Comparison of ENCODE assay signal across 8 mouse cellular contexts in the genomic region with DNA sequence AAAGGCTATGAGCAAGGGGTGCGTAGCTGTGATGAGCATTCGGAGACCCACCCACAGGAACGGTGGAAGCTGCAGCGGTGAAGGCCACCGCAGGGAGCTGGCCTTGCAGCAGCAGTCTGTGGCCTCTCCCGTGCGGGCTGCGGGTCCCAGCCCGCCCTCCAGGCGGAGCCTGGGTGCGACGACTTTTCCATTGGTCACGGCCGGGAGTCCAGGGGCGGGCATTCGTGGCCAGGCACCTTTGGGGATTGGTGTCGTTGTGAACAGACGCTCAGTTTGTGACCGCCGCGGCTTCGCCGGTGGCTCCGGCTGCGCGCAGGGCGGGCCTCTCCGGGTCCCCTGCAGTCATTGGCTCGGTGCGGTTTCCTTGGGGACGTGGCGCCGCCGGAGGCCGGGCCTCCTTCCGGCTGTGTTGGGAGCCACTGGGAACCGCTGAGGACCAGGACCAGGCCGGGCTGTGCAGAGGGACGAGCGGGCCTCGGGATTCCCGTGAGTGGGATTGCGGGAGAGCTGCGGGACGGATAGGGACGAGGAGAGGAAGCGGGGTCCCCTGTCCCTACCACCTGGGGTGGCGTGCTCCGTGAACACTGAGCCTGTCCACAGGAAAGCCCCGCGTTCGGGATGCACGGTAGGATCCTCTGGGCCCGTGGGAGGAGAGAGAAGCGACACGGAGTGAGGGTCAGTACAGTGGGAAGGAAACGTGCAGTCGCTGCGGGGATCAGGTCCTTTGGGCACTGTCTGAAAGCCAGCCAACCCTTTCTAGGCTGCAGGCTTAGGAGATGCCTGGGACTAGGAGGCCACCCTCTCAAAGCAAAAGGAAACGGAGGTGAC. TPM values are rescaled to one million over a fixed set of nuclear protein-coding genes. Genes with fewer than 3 reads are reported as not detected.
A peak's percentile ranks its signal among the peaks of the same experiment; 100 is the strongest.
DNase-seq lines count a peak whose midpoint lies in the region; ATAC-seq lines count a peak whose summit lies in the region.

A gene (plus strand): TSS at position 254 of the 828 bp plus-strand sequence.

- DNase-seq in CD4-positive, CD25-positive, alpha-beta regulatory T cell, adult 2 months (ENCODE audit: low read depth, low spot score): peak; percentile 94
- peak; percentile 83 for DNase-seq in fibroblast of lung, adult 2 months (ENCODE audit: low read depth)
- peak; percentile 98 for DNase-seq in kidney, postnatal 14 days
- peak; percentile 96 for DNase-seq in liver, embryonic 13.5 days
- peak; percentile 93 for DNase-seq in neural tube, embryonic 10.5 days (ENCODE audit: extremely low spot score, low spot score)

- H3K9me3 ChIP-seq in heart, embryonic 14.5 days (ENCODE audit: control insufficient read depth, low read length): no peaks in the 10 kb centered on the region
- no peaks in the 10 kb centered on the region for H3K9me3 ChIP-seq in liver, embryonic 13.5 days (replicated peaks)
- H3K9me3 ChIP-seq in stomach, embryonic 16.5 days (replicated peaks; ENCODE audit: control insufficient read depth, low read length): no peaks in the 10 kb centered on the region

- ATAC-seq in heart, embryonic 14.5 days (ENCODE audit: insufficient number of reproducible peaks, insufficient read depth, low FRiP score, low read depth): peak; percentile 99
- peak; percentile 99 for ATAC-seq in liver, embryonic 13.5 days (ENCODE audit: low read depth)
- ATAC-seq in stomach, embryonic 16.5 days (ENCODE audit: insufficient read depth, low FRiP score): peak; percentile 100

- peak within 1 kb of the TSS; percentile 77 for H3K4me3 ChIP-seq in brown adipose tissue, adult 24 weeks (ENCODE audit: insufficient read depth, low read depth, low read length)
- peak within 1 kb of the TSS; percentile 67 to 77 for H3K4me3 ChIP-seq in heart, embryonic 14.5 days (ENCODE audit: control insufficient read depth in 1 of 2, insufficient read depth in 1 of 2, low read depth in 1 of 2, low read length in 2 of 2)
- peak within 1 kb of the TSS; percentile 86 for H3K4me3 ChIP-seq in liver, embryonic 13.5 days (replicated peaks)
- peak within 1 kb of the TSS; percentile 83 for H3K4me3 ChIP-seq in stomach, embryonic 16.5 days (replicated peaks; ENCODE audit: low read length)

- peak within 1 kb of the TSS; percentile 87 for H3K9ac ChIP-seq in heart, embryonic 14.5 days (ENCODE audit: low read length)
- H3K9ac ChIP-seq in liver, embryonic 13.5 days: peak within 1 kb of the TSS; percentile 83
- H3K9ac ChIP-seq in stomach, embryonic 16.5 days (ENCODE audit: low read length): peak within 1 kb of the TSS; percentile 87

- H3K4me1 ChIP-seq in brown adipose tissue, adult 24 weeks (ENCODE audit: control insufficient read depth, insufficient read depth, insufficient read length, low read length): no peaks in the 10 kb centered on the region
- H3K4me1 ChIP-seq in heart, embryonic 14.5 days (ENCODE audit: control insufficient read depth in 2 of 2, insufficient read depth in 2 of 2, low read length in 2 of 2): peaks cover 0 to 7% of the 10 kb centered on the region in 2 experiments; a peak in 1 of 4 replicates
- peaks cover 14% of the 10 kb centered on the region for H3K4me1 ChIP-seq in liver, embryonic 13.5 days (replicated peaks)
- no peaks in the 10 kb centered on the region for H3K4me1 ChIP-seq in stomach, embryonic 16.5 days (ENCODE audit: control insufficient read depth, insufficient read depth, low read length)

- H3K27me3 ChIP-seq in heart, embryonic 14.5 days (ENCODE audit: control insufficient read depth, insufficient read depth, low read length): no peaks in the 10 kb centered on the region
- no peaks in the 10 kb centered on the region for H3K27me3 ChIP-seq in liver, embryonic 13.5 days
- H3K27me3 ChIP-seq in stomach, embryonic 16.5 days (ENCODE audit: control insufficient read depth, insufficient read depth, low read length): no peaks in the 10 kb centered on the region

- under 1% methylated on average over 60 of the region's 60 CpGs for WGBS in heart, embryonic 14.5 days
- WGBS in liver, embryonic 13.5 days (ENCODE audit: insufficient replicate concordance): under 1% methylated on average over 60 of the region's 60 CpGs
- WGBS in stomach, embryonic 16.5 days: under 1% methylated on average over 60 of the region's 60 CpGs

- 0 out of 2 replicates have a peak within 1 kb of the TSS, but pooled peaks have one; percentile 23 for H3K27ac ChIP-seq in brown adipose tissue, adult 24 weeks (replicated peaks; ENCODE audit: low read depth, low read length)
- H3K27ac ChIP-seq in heart, embryonic 14.5 days (replicated peaks in 1 of 2; ENCODE audit: control insufficient read depth in 1 of 2, insufficient read depth in 1 of 2, low read depth in 2 of 2, low read length in 2 of 2): peak within 1 kb of the TSS; percentile 20 to 36; a peak in 3 of 4 replicates
- H3K27ac ChIP-seq in liver, embryonic 13.5 days: peak within 1 kb of the TSS; percentile 44; the same call in 1 of the 2 replicates
- peak within 1 kb of the TSS; percentile 54; the same call in 1 of the 2 replicates for H3K27ac ChIP-seq in stomach, embryonic 16.5 days (ENCODE audit: low read length)

- peak within 1 kb of the TSS; percentile 89 for H3K4me2 ChIP-seq in heart, embryonic 14.5 days (ENCODE audit: low read length)
- H3K4me2 ChIP-seq in liver, embryonic 13.5 days: peak within 1 kb of the TSS; percentile 97
- H3K4me2 ChIP-seq in stomach, embryonic 16.5 days (ENCODE audit: low read depth, low read length): peak within 1 kb of the TSS; percentile 89

- H3K36me3 ChIP-seq in heart, embryonic 14.5 days (ENCODE audit: control insufficient read depth, insufficient read depth, low read length): peaks cover 7% of the 10 kb centered on the region
- peaks cover 6% of the 10 kb centered on the region; the same call in 1 of the 2 replicates for H3K36me3 ChIP-seq in liver, embryonic 13.5 days
- no peaks in the 10 kb centered on the region for H3K36me3 ChIP-seq in stomach, embryonic 16.5 days (ENCODE audit: control insufficient read depth, insufficient read depth, low read length)

RNA-seq across cellular contexts. Expression of the gene that starts here (rescaled TPM):
- polyA plus RNA-seq in brown adipose tissue, adult 24 weeks (2012; ENCODE audit: insufficient read depth, insufficient read length, missing spikeins): 1.7 and 2.0 TPM in 2 replicates
- polyA plus RNA-seq in heart, embryonic 14.5 days (2014; fragmentation: Nextera tagmentation; extraction: Ambion mirVana): 6.9 TPM in 2 replicates
- 3.0 and 3.2 TPM in 2 replicates for polyA plus RNA-seq in liver, embryonic 13.5 days (2015; fragmentation: Nextera tagmentation; extraction: Ambion mirVana)
- polyA plus RNA-seq in stomach, embryonic 16.5 days (2015; fragmentation: Nextera tagmentation; extraction: Ambion mirVana): 14.6 and 15.3 TPM in 2 replicates

Comparison
In these comparisons a context has a peak if more than half of its experiments do, and no peak if none do; other contexts are left out.
1. Peak in every context shown above with its lines: DNase-seq, ATAC-seq, H3K4me3 ChIP-seq and H3K27ac ChIP-seq.